Mouse (Mus musculus) hindbrain, embryonic 10.5 days (tissue): ENCODE results near the gene Gm11549. TPM values are rescaled to one million over a fixed set of nuclear protein-coding genes. Genes with fewer than 3 reads are reported as not detected.

Experiments used
- DNase-seq: peaks from one replicate; pipeline ENCODE4 v3.0.0-alpha.2; 2017; ENCODE audit warnings: low spot score
- H3K27ac ChIP-seq: fragments of 300-500 bp; sonication (generic); 2 replicates; pipeline ENCODE4 v1.5.1; 2016; ENCODE audit warnings: mild to moderate bottlenecking, moderate library complexity
- H3K27me3 ChIP-seq: fragments of 300-500 bp; sonication (generic); 2 replicates; pipeline ENCODE4 v1.6.1; 2016; ENCODE audit warnings: mild to moderate bottlenecking; ENCODE audit not compliant: poor library complexity, insufficient read depth, severe bottlenecking
- H3K36me3 ChIP-seq: fragments of 300-500 bp; sonication (generic); 2 replicates; pipeline ENCODE4 v1.6.1; 2016; ENCODE audit warnings: mild to moderate bottlenecking, moderate library complexity
- H3K4me1 ChIP-seq: fragments of 300-500 bp; sonication (generic); replicated peaks from 2 replicates; pipeline ENCODE4 v1.6.1; 2016; ENCODE audit warnings: mild to moderate bottlenecking
- H3K4me3 ChIP-seq: fragments of 300-500 bp; sonication (generic); 2 replicates; pipeline ENCODE4 v1.5.1; 2016; ENCODE audit warnings: mild to moderate bottlenecking, moderate library complexity
- H3K9me3 ChIP-seq: fragments of 300-500 bp; sonication (generic); 2 replicates; pipeline ENCODE4 v1.6.1; 2016; ENCODE audit warnings: mild to moderate bottlenecking, moderate library complexity
- WGBS: fragments of 180-500 bp; shearing (Covaris S2); methylation state at CpG from one replicate; pipeline ENCODE4 v1.1.7; 2016; 5-methylcytosine and 5-hydroxymethylcytosine counted together
- polyA plus RNA-seq: library from polyadenylated mRNA; unstranded; fragments of >200 nt; fragmentation: Nextera tagmentation; extraction: Ambion mirVana; gene quantifications from 2 replicates; pipeline ENCODE4 v1.2.1, GENCODE M21; 2016

Gm11549 gene
- polyA plus RNA-seq, 1 experiment from 2014 or later = 0.50 TPM

- no peaks in the 10 kb centered on the region for H3K27me3 ChIP-seq
Observed at GRCm38 (mm10) chr3:36488899-36489589, 32.6 kb downstream of the Gm11549 start.

GRCm38 (mm10) chr3:36488367-36488766 lies 33.2 kb downstream of the Gm11549 start:
- no peak overlapping the region for H3K4me3 ChIP-seq
- H3K27ac ChIP-seq = no peak overlapping the region
- 88% methylated on average over 1 of the region's 1 CpGs for WGBS
- no peaks in the 10 kb centered on the region for H3K9me3 ChIP-seq
- H3K36me3 ChIP-seq = no peaks in the 10 kb centered on the region
- 0 out of 2 replicates have a peak, but pooled peaks cover 12% of the 10 kb centered on the region for H3K4me1 ChIP-seq
- no peaks in the 10 kb centered on the region for H3K27me3 ChIP-seq
- DNase-seq = no peak

More at GRCm38 (mm10) chr3:36488899-36489589, 32.6 kb downstream of the Gm11549 start:
- 88% methylated on average over 6 of the region's 6 CpGs for WGBS
- Histone ChIP-seq H3K9me3 (no peaks in the 10 kb centered on the region), H3K4me1 (0 out of 2 replicates have a peak, but pooled peaks cover 12% of the 10 kb centered on the region), H3K36me3 (no peaks in the 10 kb centered on the region), H3K27ac (no peak overlapping the region), H3K4me3 (no peak overlapping the region)
- no peak for DNase-seq

GRCm38 (mm10) chr3:36486881-36487280 lies 34.7 kb downstream of the Gm11549 start:
- Histone ChIP-seq H3K36me3 (no peaks in the 10 kb centered on the region), H3K27me3 (no peaks in the 10 kb centered on the region), H3K4me3 (no peak overlapping the region), H3K4me1 (peaks cover 20% of the 10 kb centered on the region), H3K27ac (no peak overlapping the region), H3K9me3 (no peaks in the 10 kb centered on the region)
- no peak for DNase-seq
- WGBS = 90% methylated on average over 6 of the region's 6 CpGs

- WGBS = 44% methylated on average over 6 of the region's 6 CpGs
- DNase-seq = no peak
- no peaks in the 10 kb centered on the region for H3K9me3 ChIP-seq
Observed at GRCm38 (mm10) chr3:36486176-36486575, 35.4 kb downstream of the Gm11549 start.

GRCm38 (mm10) chr3:36484292-36484691 lies 37.3 kb downstream of the Gm11549 start:
- H3K4me1 ChIP-seq = peaks cover 27% of the 10 kb centered on the region
- DNase-seq = no peak
- no peak overlapping the region for H3K4me3 ChIP-seq
- no peaks in the 10 kb centered on the region for H3K36me3 ChIP-seq
- H3K27me3 ChIP-seq = no peaks in the 10 kb centered on the region
- WGBS = 92% methylated on average over 4 of the region's 4 CpGs
- no peak overlapping the region for H3K27ac ChIP-seq
- H3K9me3 ChIP-seq = no peaks in the 10 kb centered on the region

More at GRCm38 (mm10) chr3:36486176-36486575, 35.4 kb downstream of the Gm11549 start:
- Histone ChIP-seq H3K27ac (no peak overlapping the region), H3K4me1 (peaks cover 26% of the 10 kb centered on the region), H3K36me3 (no peaks in the 10 kb centered on the region), H3K27me3 (no peaks in the 10 kb centered on the region), H3K4me3 (no peak overlapping the region)

GRCm38 (mm10) chr3:36482940-36483339 lies 38.7 kb downstream of the Gm11549 start:
- H3K4me1 ChIP-seq = peaks cover 34% of the 10 kb centered on the region
- H3K4me3 ChIP-seq = no peak overlapping the region
- no peak overlapping the region for H3K27ac ChIP-seq
- WGBS = 58% methylated on average over 9 of the region's 9 CpGs
- no peaks in the 10 kb centered on the region for H3K36me3 ChIP-seq
- H3K27me3 ChIP-seq = peaks cover 2% of the 10 kb centered on the region; the same call in 1 of the 2 replicates
- H3K9me3 ChIP-seq = no peaks in the 10 kb centered on the region
- DNase-seq = no peak

- Histone ChIP-seq H3K27ac (peak overlapping the region; percentile 87), H3K27me3 (peaks cover 14% of the 10 kb centered on the region; the same call in 1 of the 2 replicates), H3K9me3 (no peaks in the 10 kb centered on the region), H3K4me3 (peak overlapping the region; percentile 11; the same call in 1 of the 2 replicates), H3K4me1 (peaks cover 36% of the 10 kb centered on the region), H3K36me3 (no peaks in the 10 kb centered on the region)
- 4% methylated on average over 11 of the region's 11 CpGs for WGBS
- DNase-seq = peak; percentile 64
Observed at GRCm38 (mm10) chr3:36481776-36482193, 39.8 kb downstream of the Gm11549 start.

GRCm38 (mm10) chr3:36480486-36480885 lies 41.1 kb downstream of the Gm11549 start:
- DNase-seq = no peak
- Histone ChIP-seq H3K9me3 (no peaks in the 10 kb centered on the region), H3K36me3 (no peaks in the 10 kb centered on the region), H3K27ac (no peak overlapping the region), H3K27me3 (peaks cover 18% of the 10 kb centered on the region; the same call in 1 of the 2 replicates), H3K4me1 (peaks cover 45% of the 10 kb centered on the region), H3K4me3 (no peak overlapping the region)
- WGBS = 77% methylated on average over 2 of the region's 2 CpGs

- no peak overlapping the region for H3K4me3 ChIP-seq
- H3K4me1 ChIP-seq = peaks cover 52% of the 10 kb centered on the region
- 81% methylated on average over 8 of the region's 8 CpGs for WGBS
- H3K36me3 ChIP-seq = no peaks in the 10 kb centered on the region
- H3K27me3 ChIP-seq = peaks cover 18% of the 10 kb centered on the region; the same call in 1 of the 2 replicates
- no peaks in the 10 kb centered on the region for H3K9me3 ChIP-seq
- H3K27ac ChIP-seq = no peak overlapping the region
- no peak for DNase-seq
Observed at GRCm38 (mm10) chr3:36478776-36479175, 42.8 kb downstream of the Gm11549 start.

GRCm38 (mm10) chr3:36476261-36477155 lies 45.1 kb downstream of the Gm11549 start:
- H3K27ac ChIP-seq = peak overlapping the region; percentile 86
- no peak for DNase-seq
- WGBS = 37% methylated on average over 20 of the region's 20 CpGs

GRCm38 (mm10) chr3:36475532-36476087 lies 46.0 kb downstream of the Gm11549 start, which contains the start of the genes Anxa5 and 1810062G17Rik:
Gene Anxa5, minus strand, starts transcription at chr3:36475894.
Gene 1810062G17Rik, plus strand, starts transcription at chr3:36475937.
- Histone ChIP-seq H3K36me3 (no peaks in the 10 kb centered on the region), H3K27ac (peak within 1 kb of the TSS; percentile 86), H3K4me1 (peaks cover 34% of the 10 kb centered on the region), H3K4me3 (peak within 1 kb of the TSS; percentile 68), H3K9me3 (no peaks in the 10 kb centered on the region), H3K27me3 (peaks cover 18% of the 10 kb centered on the region; the same call in 1 of the 2 replicates)
- peak; percentile 95 for DNase-seq
- WGBS = under 1% methylated on average over 32 of the region's 32 CpGs

More at GRCm38 (mm10) chr3:36476261-36477155, 45.1 kb downstream of the Gm11549 start:
- peak overlapping the region; percentile 68 for H3K4me3 ChIP-seq
- H3K4me1 ChIP-seq = peaks cover 41% of the 10 kb centered on the region
- H3K27me3 ChIP-seq = peaks cover 18% of the 10 kb centered on the region; the same call in 1 of the 2 replicates
- no peaks in the 10 kb centered on the region for H3K9me3 ChIP-seq
- no peaks in the 10 kb centered on the region for H3K36me3 ChIP-seq

GRCm38 (mm10) chr3:36474938-36475483 lies 46.6 kb downstream of the Gm11549 start:
- peak overlapping the region; percentile 68 for H3K4me3 ChIP-seq
- peak overlapping the region; percentile 86 for H3K27ac ChIP-seq
- 3% methylated on average over 24 of the region's 24 CpGs for WGBS
- no peak for DNase-seq
- H3K36me3 ChIP-seq = no peaks in the 10 kb centered on the region
- H3K27me3 ChIP-seq = peaks cover 18% of the 10 kb centered on the region; the same call in 1 of the 2 replicates
- H3K4me1 ChIP-seq = peaks cover 30% of the 10 kb centered on the region
- H3K9me3 ChIP-seq = no peaks in the 10 kb centered on the region
